Mouse (Mus musculus): ENCODE measurements around the gene Olfr514.

- TF ChIP-seq CTCF (IDR thresholded peaks at IDR 0.05; ENCODE audit: borderline replicate concordance, insufficient read depth, low read depth, low read length) (no peak), POLR2A (IDR thresholded peaks at IDR 0.05; ENCODE audit: borderline replicate concordance, insufficient read depth, low read length) (no peak)
Measured at GRCm38 (mm10) chr7:108850429-108850828, 24.6 kb upstream of the Olfr514 start, which contains the start of gene Olfr516.

All from cerebellum, adult 2 months (tissue).